Mouse (Mus musculus) spleen, postnatal 0 days (tissue): ENCODE results near the gene Pabpc4l. TPM values are rescaled to one million over a fixed set of nuclear protein-coding genes. Genes with fewer than 3 reads are reported as not detected.

ENCODE experiments used
- polyA plus RNA-seq: library from polyadenylated mRNA; unstranded; fragments of >200 nt; fragmentation: Nextera tagmentation; extraction: Ambion mirVana; gene quantifications from 2 replicates; pipeline ENCODE4 v1.2.1, GENCODE M21; 2015

Pabpc4l gene
- polyA plus RNA-seq = 3.2 and 3.8 TPM in 2 replicates

GRCm38 (mm10) chr3:46447481-46448265 lies at the start of gene Pabpc4l:
Gene Pabpc4l (minus strand): TSS chr3:46448219.

